Mouse (Mus musculus) neutrophil, adult 5-6 weeks (primary cell): ENCODE measurements at regions not wholly inside any gene's neighbourhood (a gene's known extent, or its start where the extent isn't known, plus 50 kb on each side); places are given as distances from the start of the nearest gene placed in this dataset.
"Not testable (repeated sequence)": the region's sequence is repeated elsewhere in the genome, so short reads cannot be mapped to it uniquely, and the experiment has no call there.

Experiments used
- ATAC-seq: fragments of 151-379, 151-347 bp; 2 replicates; pipeline ENCODE4 v1.8.0; 2017; ENCODE audit warnings: mild to moderate bottlenecking, moderate TSS enrichment; ENCODE audit not compliant: insufficient number of reproducible peaks, poor library complexity, low FRiP score, severe bottlenecking; ENCODE audit errors: extremely low read depth

GRCm38 (mm10) chr12:80055894-80056293 is 56.9 kb downstream of the Zfp36l1 start:
- ATAC-seq, result not testable (repeated sequence)

- no peak for ATAC-seq
These were observed 57.4 kb downstream of the Zfp36l1 start for GRCm38 (mm10) chr12:80055394-80055793.

- ATAC-seq, result peak; percentile 4; the same call in 1 of the 2 replicates
These were observed 58.2 kb downstream of the Zfp36l1 start for GRCm38 (mm10) chr12:80054655-80055037.

GRCm38 (mm10) chr12:80053902-80054654 is 58.7 kb downstream of the Zfp36l1 start:
- peak; percentile 41; the same call in 1 of the 2 replicates for ATAC-seq

GRCm38 (mm10) chr12:80048215-80048979 is 64.4 kb downstream of the Zfp36l1 start:
- no peak for ATAC-seq

GRCm38 (mm10) chr12:80046625-80047303 is 66.0 kb downstream of the Zfp36l1 start:
- peak; percentile 85 for ATAC-seq

GRCm38 (mm10) chr12:80041510-80042324 is 71.1 kb downstream of the Zfp36l1 start:
- ATAC-seq, result peak; percentile 29; the same call in 1 of the 2 replicates

- no peak for ATAC-seq
These were observed 71.8 kb downstream of the Zfp36l1 start for GRCm38 (mm10) chr12:80041012-80041411.

- no peak for ATAC-seq
These were observed 72.6 kb downstream of the Zfp36l1 start for GRCm38 (mm10) chr12:80040233-80040632.

GRCm38 (mm10) chr12:80039150-80039549 is 73.7 kb downstream of the Zfp36l1 start:
- ATAC-seq, result no peak

- no peak for ATAC-seq
These were observed 77.1 kb downstream of the Zfp36l1 start for GRCm38 (mm10) chr12:80035500-80036271.

- no peak for ATAC-seq
These were observed 77.8 kb downstream of the Zfp36l1 start for GRCm38 (mm10) chr12:80034963-80035411.

GRCm38 (mm10) chr12:80034100-80034499 is 78.7 kb downstream of the Zfp36l1 start:
- ATAC-seq, result no peak

GRCm38 (mm10) chr12:80032520-80032919 is 80.3 kb downstream of the Zfp36l1 start:
- ATAC-seq, result no peak

GRCm38 (mm10) chr12:80028301-80028700 is 84.5 kb downstream of the Zfp36l1 start:
- no peak for ATAC-seq

- ATAC-seq, result no peak
These were observed 89.4 kb downstream of the Zfp36l1 start for GRCm38 (mm10) chr12:80023107-80024078.
